Mouse (Mus musculus): ENCODE results near the gene Sytl3. TPM values are rescaled to one million over a fixed set of nuclear protein-coding genes. Genes with fewer than 3 reads are reported as not detected.

Sytl3 gene
- total RNA-seq, 4 experiments from 2014 or later, result 0.25 to 0.56 (median 0.34) TPM; not detected in 1

DNA sequence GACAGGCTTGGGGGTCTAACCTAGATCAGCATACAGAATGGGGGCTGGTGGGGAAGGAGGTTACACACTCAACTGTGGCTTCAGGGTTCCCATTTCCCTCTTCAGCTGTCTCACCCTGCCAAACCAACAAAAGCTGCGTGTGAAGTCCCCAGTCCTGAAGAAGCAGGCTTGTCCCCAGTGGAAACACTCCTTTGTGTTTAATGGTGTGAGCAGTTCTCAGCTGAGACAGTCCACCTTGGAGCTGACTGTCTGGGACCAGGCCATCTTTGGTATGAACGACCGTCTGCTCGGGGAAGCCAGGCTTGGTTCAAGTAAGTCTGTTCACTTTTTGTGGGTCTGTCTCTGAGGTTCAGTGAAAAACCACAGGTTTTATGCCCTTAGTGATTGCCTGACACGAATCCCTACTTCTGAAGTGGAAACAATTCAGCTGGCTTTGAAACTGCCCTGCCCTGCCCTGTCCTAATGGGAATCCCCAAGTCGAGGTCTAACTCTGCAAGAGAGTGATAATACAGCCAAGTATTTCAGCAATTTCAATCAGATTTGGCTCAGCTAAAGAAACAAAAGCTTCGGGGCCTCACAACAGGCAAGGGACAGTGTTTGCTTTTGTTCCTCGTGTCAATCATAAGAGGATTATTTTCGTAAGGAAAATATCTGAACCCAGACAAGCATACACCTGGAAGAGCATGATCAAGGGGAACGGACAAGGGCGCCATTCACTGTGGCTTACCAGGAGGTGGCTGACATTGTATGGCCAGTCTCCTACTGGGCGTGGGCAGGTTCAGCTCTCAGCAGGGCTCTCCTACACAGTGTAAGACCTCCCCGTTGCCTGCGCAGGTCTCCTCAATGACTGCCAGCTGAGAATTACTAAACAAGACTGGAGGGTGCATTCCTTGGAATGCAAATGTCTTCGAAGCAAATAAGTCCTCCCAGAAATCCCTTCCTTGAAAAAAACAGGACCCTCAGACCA is 77.7 kb downstream of the Sytl3 start:
- DNase-seq (ENCODE audit: low spot score), result no peak

DNA sequence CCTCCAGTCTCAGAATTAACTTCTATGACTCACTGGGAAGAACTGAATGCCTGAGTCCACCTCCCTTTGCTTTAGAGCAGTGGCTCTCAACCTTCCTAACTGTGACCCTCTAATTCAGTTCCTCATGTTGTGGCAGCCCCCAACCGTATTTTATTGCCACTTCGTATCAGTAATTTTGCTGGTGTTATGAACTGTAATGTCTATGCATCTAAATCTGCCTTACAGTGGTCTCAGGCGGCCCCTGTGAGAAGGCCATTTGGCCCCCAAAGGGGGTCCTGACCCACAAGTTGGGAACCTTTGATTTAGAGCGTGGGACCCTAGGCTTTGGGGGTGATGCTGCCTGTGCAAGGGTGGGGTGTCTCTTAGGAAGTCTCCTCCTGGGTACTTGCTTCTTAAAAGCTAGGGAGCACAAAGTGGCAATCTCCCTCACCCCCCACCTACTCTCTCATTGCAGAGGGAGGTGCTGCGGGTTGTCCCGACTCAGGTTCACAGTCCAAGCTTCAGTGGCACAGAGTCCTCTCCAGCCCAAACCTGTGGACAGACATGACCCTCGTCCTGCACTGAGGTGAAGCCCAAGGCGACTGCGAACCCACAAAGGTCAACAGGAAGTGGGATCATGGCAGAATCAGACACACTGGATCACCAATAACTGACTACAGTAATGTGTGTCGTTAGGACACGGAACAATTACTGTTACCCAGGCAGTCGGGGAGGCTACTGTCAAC is 78.5 kb downstream of the Sytl3 start:
- DNase-seq (ENCODE audit: low spot score), result no peak

DNA sequence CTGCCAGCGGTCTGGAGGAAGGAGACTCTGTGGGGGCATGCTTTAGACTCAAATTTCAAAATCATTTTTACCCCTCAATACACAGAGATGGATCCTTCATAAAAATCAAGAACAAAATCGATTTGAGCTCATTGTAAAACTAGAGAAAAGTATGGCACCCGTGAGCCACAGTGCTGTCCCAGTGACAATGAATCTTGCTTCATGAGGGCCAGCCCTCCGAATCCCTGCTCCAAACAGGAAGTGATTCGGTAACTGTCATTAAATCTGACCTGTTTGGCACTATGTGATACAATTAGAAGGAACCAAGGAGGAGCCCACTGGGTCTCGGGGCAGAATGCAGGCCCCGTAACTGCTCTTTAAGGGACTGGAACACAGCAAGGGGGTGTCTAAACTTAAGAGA is 79.9 kb downstream of the Sytl3 start:
- no peak for DNase-seq (ENCODE audit: low spot score)

DNA sequence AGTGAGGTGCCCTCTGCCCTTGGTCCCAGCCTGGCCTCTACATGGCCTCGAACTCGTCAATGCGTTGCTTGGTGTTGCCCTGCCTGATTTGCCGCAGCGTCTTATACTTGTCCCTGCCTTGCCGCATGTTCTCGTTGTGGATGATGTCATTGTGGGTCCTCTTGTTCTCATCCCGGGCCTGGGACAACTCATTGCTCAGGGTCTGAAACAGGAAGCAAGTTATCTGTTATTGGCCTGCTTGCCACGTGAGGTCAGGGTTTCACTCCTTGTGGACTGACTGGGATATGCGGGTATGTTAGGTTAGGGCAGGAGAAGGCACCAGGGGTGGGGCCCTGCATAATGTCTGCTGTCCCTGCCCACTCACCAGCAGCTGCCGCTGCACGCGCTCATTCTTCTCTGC is 80.4 kb downstream of the Sytl3 start:
- no peak for DNase-seq (ENCODE audit: low spot score)

DNA sequence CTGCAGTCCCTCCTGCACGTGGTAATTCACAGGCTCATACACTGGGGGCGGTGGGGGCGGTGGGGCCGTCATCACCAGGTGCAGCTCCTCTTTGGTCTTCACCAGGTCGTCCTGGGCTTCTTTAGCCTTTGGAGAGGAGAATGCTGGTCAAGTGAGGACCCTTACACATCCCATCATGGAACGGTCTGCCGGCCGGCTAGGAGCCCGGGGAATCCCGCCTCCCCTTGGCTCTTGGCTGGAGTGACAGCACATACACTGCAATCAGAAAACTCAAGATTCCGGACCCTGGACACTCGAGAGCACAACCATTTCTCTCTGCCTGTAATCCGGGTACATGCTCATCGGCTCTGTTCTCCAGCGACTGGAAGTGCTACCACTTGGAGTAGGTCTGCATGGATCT is 80.9 kb downstream of the Sytl3 start:
- DNase-seq (ENCODE audit: low spot score), result no peak

DNA sequence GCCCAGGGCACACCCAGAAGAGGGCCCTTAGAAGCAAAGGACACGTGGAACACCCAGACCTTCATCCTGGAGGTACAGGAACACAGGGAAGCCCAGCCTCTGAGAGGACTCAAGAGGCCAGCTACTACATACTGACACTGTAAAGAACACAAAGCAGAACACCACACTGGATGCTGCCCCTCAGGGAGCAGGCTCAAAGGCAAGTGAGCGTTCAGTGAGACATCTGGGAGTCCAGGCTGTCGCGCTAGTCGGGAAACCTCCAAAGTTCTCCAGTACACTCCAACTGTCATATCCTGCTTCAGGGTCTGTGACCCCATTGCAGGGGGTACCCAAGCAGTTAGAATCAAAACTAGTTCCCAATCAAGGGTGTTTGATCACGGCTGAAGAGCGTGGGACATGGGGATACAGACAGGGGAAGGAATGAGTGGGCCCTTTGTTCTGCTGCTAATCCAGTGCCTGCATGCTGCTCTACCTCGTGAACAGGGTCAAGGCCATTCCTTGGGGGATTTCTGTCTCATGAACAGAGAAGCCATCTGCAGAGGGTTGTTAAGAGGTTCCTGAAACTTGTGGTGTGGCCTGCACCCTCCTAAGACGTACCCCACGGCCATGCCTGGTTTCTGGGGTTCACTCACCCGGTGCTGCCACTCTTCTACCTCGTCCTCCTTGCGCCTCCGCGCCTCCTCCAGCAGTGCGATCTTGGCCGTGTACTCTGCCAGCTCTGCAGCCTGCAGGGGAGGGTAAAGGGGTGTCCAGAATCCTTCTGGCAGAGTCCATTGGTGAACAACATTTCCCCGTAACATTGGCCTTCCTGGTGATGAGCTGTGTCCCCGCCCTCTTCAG is 81.7 kb downstream of the Sytl3 start:
- no peak for DNase-seq (ENCODE audit: low spot score)

DNA sequence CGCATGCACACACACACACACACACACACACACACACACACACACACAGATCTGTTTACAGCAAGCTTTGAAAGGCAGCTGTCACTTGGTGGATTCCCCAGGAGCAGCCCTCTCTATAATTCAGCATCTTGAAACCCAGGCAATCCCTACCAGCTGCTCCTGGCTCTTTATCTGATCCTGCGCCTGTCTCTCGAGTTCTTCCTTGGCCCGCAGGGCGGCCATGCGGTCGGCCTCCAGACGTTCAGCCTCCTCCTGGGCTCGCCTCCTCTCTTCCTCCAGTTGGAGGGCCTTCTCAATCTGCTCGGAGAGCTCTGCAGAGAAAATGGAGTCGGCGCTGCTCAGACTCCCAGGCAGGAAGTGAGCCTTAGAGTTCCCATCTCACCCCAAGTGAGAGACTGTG is 82.4 kb downstream of the Sytl3 start:
- no peak for DNase-seq (ENCODE audit: low spot score)

DNA sequence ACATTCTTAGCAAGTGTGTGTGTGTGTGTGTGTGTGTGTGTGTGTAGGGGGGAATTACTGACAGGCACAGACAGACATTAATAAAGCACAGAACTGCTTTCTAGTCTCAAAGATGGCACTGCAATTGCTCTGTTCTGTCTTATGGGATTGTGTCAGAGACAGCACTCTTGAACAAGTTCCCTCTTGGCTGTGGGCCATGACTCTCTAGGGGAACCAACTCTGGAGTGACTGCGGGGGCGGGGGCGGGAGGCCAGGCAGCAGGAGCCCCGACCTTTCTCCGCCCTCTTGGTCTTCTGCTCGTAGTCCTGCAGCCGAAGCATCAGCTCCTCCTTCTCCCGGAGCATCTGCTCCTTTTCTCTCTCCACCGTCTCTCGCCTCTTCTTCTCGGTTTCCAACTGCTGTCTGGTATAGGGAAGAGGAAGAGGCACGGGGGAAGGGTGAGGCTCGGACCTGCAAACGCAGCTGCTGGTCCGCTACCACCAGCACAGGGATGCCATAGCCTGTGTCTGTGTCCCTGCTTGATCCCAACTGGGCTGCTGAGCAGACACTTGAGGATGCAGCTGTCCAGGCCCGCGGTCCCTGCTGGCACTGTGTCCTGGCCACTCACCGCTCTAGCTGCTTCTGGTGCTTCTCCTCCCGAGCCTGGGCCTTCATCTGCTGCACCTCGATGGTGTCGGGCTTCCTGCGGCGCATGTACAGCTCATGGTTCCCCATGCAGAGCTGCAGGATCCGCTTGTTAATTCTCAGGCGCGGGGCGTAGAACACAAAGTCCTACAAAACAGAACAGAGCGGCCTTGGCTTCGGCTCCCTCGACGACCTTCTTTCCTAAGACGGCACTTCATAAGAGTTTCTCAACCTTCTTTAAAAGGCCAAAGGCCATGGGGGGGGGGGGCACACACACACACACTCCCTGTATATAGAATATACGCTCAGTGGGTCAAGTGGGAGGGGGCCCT is 83.5 kb downstream of the Sytl3 start:
- peak; percentile 28 for DNase-seq (ENCODE audit: low spot score)

DNA sequence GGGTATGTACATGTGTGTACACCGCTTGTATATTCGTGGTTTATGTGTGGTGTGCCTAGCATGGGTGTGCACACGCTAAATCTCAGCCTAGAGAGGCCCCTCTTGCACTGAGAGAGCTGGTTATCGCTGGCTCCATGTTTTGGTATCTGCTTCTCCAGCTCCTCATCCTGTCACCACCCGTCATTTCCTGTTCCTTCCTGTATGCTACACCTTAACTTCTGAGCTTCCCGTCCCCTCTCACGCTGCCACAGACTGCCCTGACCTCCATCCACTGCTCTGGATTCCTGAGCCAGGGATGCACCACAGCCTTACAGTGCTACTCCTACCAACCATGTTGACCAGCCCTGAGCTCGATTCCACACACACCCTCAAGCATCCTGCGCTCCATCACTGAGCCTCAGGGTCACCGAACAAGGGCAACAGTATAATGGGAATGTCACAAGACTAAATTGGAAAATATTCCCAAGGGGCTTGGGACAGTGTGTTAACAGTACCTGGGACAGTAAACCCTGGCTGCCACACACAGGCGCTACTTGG is 84.2 kb downstream of the Sytl3 start:
- DNase-seq (ENCODE audit: low spot score), result no peak

DNA sequence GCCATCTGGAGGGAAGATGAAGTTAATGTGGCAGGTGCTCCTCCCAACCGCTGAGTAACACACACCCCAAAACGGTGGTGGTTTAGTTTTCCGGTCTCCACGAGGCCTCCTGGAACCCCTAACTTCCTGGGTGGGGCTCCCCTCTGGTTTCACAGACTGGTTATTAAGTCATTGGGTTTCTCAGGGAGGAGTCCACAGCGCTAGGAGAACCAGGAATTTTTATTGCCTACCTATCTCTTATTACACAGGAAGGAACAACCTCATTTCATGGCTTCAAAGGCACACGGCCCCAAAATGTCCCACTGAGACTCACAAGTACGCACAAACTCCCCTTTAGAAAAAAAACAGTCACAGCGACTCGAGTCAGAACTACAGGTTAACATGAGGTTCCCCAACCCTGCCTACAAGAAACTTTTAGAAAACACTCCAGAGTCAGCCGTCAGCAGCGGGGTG is 84.9 kb downstream of the Sytl3 start:
- DNase-seq (ENCODE audit: low spot score), result no peak

DNA sequence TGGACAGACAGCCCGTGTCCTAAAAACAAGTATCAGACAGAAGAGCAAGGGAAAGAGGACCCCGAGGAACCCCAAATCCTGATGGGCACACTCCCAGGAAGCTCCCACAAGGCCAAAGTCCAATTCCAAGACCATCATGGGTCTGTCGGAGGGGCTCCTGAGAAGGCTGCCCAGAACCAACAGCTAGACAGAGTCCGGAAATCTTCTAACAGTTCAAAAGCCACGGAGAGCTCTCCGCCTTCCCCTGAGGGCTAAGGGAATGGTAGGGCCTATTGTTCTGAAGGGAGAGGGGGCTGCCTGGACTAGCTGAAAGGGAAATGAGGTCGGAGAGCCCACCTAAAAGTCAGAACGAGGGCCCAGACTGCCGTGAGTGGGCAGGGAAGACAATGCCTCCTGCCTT is 85.5 kb downstream of the Sytl3 start:
- DNase-seq (ENCODE audit: low spot score), result no peak

DNA sequence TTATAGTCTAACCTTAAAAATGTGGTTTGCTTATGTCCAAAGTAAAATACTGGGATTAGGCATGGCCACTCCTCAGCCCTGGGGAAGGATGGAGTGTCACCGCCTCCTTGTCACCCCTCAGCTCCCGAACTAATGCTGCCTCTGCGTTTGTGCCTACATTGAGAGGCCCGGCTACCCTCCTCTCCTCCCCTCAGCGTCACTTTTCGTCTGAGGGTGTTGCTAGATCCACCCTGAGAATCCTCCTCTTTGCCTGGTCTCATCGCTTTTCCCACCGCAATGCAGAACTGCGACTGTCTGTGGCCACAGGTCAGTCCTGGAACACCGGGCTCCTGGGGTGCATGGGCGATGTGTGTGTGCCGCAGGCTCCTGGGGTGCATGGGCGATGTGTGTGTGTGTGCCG is 86.0 kb downstream of the Sytl3 start:
- no peak for DNase-seq (ENCODE audit: low spot score)

DNA sequence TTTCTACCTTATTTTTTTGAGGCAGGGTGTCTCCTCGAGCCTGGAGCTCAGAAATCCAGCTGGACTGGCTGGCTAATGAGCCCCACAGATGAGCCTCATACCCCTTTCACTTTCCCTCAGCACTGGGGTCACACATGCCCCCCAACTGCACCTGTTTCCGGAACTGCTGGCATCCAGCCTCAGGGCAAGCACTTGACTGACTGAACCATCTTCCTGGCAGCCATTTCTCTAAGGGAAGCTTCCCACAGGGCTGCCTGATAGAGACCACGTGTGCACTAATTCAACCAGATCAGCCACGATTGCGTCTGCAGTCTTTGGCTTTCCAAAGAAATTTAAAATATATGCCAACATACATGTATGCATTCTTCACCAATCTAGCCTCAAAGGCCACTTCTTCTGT is 86.6 kb downstream of the Sytl3 start:
- DNase-seq (ENCODE audit: low spot score), result no peak

DNA sequence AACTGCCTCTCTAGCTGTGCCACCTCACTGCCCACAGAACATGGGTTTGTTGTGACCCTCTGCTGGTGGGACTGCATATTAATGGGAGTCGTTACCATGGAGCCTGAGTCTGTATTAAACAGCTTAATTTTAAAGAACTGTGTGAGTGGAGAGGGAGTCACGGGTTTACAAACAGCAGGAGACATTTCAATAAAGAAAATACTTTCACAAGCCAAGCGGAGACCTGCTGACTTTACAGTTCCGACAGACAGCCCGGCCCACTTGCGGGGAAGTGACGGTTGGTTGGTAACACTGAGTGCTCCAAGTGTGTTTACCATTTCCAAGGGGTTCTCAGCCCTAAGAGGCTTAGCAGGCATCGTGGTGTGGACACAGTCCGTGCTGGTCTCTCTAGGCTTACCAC is 87.1 kb downstream of the Sytl3 start:
- no peak for DNase-seq (ENCODE audit: low spot score)

DNA sequence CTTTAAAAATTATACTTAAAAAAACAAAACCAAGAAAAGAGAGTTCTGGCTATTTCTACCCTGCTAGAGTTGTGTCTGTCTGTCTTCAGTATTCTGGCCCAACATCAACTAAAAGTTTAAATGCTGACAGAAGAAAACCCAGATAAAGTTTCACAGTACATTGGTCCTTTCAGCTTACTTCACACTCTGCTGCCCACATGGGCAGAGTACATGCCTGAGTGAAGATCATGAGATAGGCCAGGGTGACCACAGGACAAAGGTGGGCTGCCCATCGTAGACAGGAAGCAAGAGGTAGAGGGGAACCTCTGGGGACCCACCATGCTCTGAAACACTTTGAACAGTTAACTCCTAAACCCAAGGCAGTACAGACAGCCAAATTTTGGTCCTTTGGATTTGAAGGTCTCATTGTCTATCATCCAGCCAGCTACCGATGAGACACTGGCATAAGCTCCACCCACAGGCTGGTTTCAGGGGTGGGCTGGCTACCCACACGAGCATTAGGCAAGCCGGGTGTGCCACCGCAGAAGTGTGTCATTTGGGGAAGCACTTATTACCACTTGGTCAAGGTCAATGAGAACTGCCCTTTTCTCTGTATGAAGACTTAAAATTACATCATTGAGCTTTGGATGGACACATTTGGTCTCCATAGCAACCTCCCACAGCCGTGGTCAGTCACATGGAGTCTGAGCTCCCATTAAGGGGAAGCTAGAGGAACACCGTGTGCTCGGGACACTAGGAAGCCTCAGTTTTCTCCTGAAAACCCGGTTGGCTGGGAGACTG is 87.7 kb downstream of the Sytl3 start:
- DNase-seq (ENCODE audit: low spot score), result peak; percentile 29

DNA sequence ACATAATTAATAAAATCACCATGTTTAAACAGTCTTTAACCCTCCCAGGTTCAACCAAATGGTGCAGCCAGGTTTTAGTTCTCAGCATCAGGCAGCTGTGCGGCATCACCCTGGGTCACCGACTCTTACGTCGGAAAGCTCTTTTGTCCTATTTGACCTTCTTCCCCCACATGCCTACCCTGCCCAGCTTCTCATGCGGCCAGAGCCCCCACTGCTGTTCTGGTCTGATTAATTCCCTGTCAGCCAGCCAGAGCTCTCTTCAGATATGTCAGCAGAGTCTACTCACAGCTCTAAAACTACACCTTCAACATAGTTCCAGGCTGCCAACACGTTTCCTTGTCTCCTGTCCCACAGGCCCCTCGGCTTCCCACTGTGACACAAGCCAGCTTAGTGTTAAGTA is 88.6 kb downstream of the Sytl3 start:
- no peak for DNase-seq (ENCODE audit: low spot score)

DNA sequence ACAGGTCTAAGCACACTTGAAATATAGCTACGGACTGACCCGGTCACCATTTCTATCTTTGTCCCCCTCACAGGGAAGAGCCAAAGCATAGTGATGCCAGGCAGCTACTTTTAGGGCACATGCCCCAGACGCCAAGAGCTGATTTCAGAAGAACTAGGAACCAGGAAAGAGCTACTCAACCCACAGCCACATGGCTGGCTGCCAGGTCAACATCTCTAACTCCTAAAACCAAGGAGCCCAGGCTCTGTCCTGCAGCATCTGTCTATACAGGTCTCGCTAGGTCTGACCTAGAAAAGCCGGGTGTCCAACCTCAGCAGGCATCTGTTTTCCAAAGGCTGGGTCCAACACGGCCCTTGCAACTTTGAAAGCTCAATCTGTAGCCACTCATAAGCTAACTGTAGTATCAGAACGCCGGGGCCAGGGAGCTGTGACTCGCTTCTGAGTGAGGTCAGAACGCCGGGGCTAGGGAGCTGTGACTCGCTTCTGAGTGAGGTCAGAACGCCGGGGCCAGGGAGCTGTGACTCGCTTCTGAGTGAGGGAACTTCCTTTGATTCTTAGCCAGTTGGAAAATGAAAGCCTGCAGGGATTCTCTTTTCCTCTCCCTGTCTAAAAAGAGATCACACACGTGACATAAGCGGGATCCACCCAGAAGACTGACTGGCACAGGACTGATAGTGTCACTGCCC is 90.0 kb downstream of the Sytl3 start:
- peak; percentile 52 for DNase-seq (ENCODE audit: low spot score)

DNA sequence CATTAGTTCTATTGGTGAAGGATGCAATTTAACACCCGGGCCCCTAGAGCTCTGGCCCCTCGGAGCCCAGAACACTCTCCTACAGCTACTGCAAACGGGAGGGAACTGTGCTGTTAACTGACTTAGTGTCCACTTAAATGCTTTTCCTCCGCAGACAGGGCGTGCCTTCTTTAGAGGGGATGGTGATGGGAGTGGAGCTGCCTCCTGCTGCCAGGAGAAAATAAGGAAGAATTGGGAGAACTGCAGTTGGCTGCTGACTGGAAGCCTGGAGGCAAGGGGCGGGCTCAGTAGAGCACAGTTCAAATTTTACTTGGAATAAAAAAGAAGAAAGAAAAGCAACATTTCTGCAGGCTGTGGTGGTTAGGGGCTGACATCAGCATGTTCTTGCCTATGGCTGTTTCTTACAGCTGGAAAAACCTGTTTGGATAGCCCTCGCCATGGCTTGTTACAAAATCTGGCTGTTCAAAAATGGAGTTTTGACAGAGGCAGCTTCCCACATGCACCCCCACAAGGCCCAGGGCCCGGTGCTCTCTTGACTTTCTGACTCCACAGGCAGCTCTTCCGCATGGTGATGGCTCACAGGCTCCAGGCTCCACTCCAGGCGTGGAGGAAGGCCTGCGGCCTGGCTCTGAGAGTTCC is 92.4 kb downstream of the Sytl3 start:
- DNase-seq (ENCODE audit: low spot score), result peak; percentile 43

DNA sequence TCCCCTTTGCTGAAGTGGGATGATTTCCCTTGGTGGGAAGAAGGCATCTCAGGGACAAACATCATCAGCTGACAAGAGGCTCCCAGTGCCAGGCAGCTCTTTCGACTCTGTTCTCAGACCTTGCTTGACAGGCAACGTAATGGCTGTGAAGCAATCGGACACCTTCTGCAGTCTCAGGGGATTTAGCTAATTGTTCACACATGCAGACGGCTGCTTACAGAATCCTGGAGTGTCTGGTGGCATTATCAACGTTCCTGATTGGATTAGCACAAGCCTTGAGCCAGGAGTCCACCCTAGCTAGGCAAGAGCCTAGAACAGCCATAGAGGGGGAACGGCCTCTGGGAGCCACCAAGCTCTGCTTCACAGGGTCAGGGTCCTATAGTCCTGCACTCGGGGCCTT is 93.5 kb downstream of the Sytl3 start:
- DNase-seq (ENCODE audit: low spot score), result no peak
